Mouse (Mus musculus) testis, adult 2 months (tissue): ENCODE measurements around the gene Nfe2l1. TPM values are rescaled to one million over a fixed set of nuclear protein-coding genes. Genes with fewer than 3 reads are reported as not detected.

ENCODE experiments used
- H3K27ac ChIP-seq: fragments of 200-500 bp; 2 replicates; pipeline ENCODE4 v1.5.1; 2012; ENCODE audit warnings: low read depth, low read length; ENCODE audit not compliant: control insufficient read depth, insufficient read depth
- H3K27me3 ChIP-seq: fragments of 200-500 bp; 2 replicates; pipeline ENCODE4 v1.6.1; 2012; ENCODE audit warnings: mild to moderate bottlenecking, low read length, moderate library complexity; ENCODE audit not compliant: control insufficient read depth, insufficient read depth
- H3K36me3 ChIP-seq: fragments of 200-500 bp; 2 replicates; pipeline ENCODE4 v1.6.1; 2012; ENCODE audit warnings: mild to moderate bottlenecking, low read length; ENCODE audit not compliant: control insufficient read depth, insufficient read depth
- H3K4me1 ChIP-seq: fragments of 200-500 bp; 2 replicates; pipeline ENCODE4 v1.6.1; 2012; ENCODE audit warnings: low read length; ENCODE audit not compliant: control insufficient read depth, insufficient read depth
- H3K4me3 ChIP-seq: fragments of 200-500 bp; 2 replicates; pipeline ENCODE4 v1.5.1; 2012; ENCODE audit warnings: low read depth, mild to moderate bottlenecking, low read length, moderate library complexity, mixed read lengths; ENCODE audit not compliant: control insufficient read depth
- CTCF ChIP-seq: fragments of 200-500 bp; IDR thresholded peaks from 2 replicates; pipeline ENCODE4 v1.5.1; 2012; ENCODE audit warnings: low read depth, mild to moderate bottlenecking, inconsistent platforms, low read length, moderate library complexity; ENCODE audit not compliant: control insufficient read depth, insufficient read depth, insufficient replicate concordance
- POLR2A ChIP-seq: fragments of 200-500 bp; IDR thresholded peaks from 2 replicates; pipeline ENCODE4 v1.6.1; 2012; ENCODE audit warnings: low read depth, mild to moderate bottlenecking, inconsistent platforms, low read length, moderate library complexity; ENCODE audit not compliant: control insufficient read depth
- polyA plus RNA-seq: library from polyadenylated mRNA; depleted of rRNA; stranded (reverse); fragments of >200 nt; gene quantifications from 2 replicates; pipeline ENCODE4 v1.2.3, GENCODE M21; 2012

The Nfe2l1 gene
- polyA plus RNA-seq, 1 experiment = 59.1 TPM

GRCm38 (mm10) chr11:96809562-96810235 lies 20.1 kb downstream of the Nfe2l1 start:
- no peaks in the 10 kb centered on the region for H3K27me3 ChIP-seq
- no peak overlapping the region for H3K27ac ChIP-seq
- H3K4me3 ChIP-seq = no peak overlapping the region
- peaks cover 2% of the 10 kb centered on the region for H3K36me3 ChIP-seq
- no peaks in the 10 kb centered on the region for H3K4me1 ChIP-seq
- TF ChIP-seq POLR2A (no peak), CTCF (no peak)

DNA sequence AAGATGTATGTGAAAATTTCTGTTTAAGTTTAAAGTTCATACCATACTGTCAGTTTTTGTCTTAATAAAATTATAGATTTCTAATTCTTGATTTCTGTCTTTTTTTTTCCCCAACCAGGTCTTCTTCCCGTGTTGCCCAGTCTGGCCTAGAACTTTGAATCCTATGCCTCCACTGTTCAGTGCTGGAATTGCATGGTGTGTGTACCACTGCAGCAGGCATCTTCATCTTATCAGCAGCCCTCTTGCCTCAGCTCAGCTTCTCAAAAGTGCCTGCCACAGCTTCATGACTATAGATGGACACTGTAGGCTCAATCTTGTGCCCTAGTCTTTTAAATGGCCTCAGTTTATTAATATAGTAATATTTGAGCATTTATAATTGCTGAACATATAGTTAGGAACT lies 21.7 kb downstream of the Nfe2l1 start:
- no peak overlapping the region for H3K4me3 ChIP-seq
- no peak overlapping the region for H3K27ac ChIP-seq
- peaks cover 4% of the 10 kb centered on the region for H3K36me3 ChIP-seq
- no peaks in the 10 kb centered on the region for H3K27me3 ChIP-seq
- no peaks in the 10 kb centered on the region for H3K4me1 ChIP-seq
- TF ChIP-seq CTCF = no peak
- TF ChIP-seq POLR2A = no peak

- H3K4me3 ChIP-seq = no peak overlapping the region
- no peak for TF ChIP-seq POLR2A
- TF ChIP-seq CTCF = no peak
- H3K4me1 ChIP-seq = no peaks in the 10 kb centered on the region
- no peak overlapping the region for H3K27ac ChIP-seq
- no peaks in the 10 kb centered on the region for H3K27me3 ChIP-seq
- H3K36me3 ChIP-seq = peaks cover 7% of the 10 kb centered on the region
These were observed 24.2 kb downstream of the Nfe2l1 start for GRCm38 (mm10) chr11:96805606-96806005.

DNA sequence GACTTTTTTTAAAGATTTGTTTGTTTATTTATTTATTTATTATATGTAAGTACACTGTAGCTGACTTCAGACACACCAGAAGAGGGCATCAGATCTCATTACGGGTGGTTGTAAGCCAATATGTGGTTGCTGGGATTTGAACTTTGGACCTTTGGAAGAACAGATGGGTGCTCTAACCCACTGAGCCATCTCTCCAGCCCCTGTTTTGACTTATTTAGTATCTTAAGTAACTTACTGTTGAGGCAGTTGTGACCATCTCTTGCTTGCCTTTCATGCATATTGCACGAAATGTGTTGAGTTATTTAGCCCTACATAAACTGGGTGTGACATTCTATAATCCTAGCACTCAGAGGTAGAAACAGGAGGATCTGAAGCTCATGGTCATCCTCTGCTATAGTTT lies 30.3 kb downstream of the Nfe2l1 start:
- TF ChIP-seq POLR2A (no peak), CTCF (no peak)
- Histone ChIP-seq H3K27ac (no peak overlapping the region), H3K27me3 (no peaks in the 10 kb centered on the region), H3K4me1 (no peaks in the 10 kb centered on the region; the same call in 1 of the 2 replicates), H3K36me3 (peaks cover 5% of the 10 kb centered on the region), H3K4me3 (no peak overlapping the region)

- Histone ChIP-seq H3K4me1 (no peaks in the 10 kb centered on the region; the same call in 1 of the 2 replicates), H3K4me3 (no peak overlapping the region), H3K27ac (no peak overlapping the region), H3K27me3 (no peaks in the 10 kb centered on the region), H3K36me3 (no peaks in the 10 kb centered on the region; the same call in none of the 2 replicates)
- TF ChIP-seq CTCF (no peak), POLR2A (no peak)
These were observed 33.2 kb downstream of the Nfe2l1 start for GRCm38 (mm10) chr11:96796586-96796985.

- TF ChIP-seq POLR2A (no peak), CTCF (no peak)
- H3K4me1 ChIP-seq = no peaks in the 10 kb centered on the region; the same call in 1 of the 2 replicates
- no peaks in the 10 kb centered on the region for H3K27me3 ChIP-seq
- no peak overlapping the region for H3K27ac ChIP-seq
- no peaks in the 10 kb centered on the region; the same call in none of the 2 replicates for H3K36me3 ChIP-seq
- no peak overlapping the region for H3K4me3 ChIP-seq
These were observed 33.7 kb downstream of the Nfe2l1 start for GRCm38 (mm10) chr11:96796081-96796480.

GRCm38 (mm10) chr11:96795491-96795890 lies 34.3 kb downstream of the Nfe2l1 start:
- H3K27me3 ChIP-seq = no peaks in the 10 kb centered on the region
- no peak for TF ChIP-seq CTCF
- no peak for TF ChIP-seq POLR2A
- H3K36me3 ChIP-seq = peaks cover 1% of the 10 kb centered on the region
- no peak overlapping the region for H3K27ac ChIP-seq
- peaks cover 2% of the 10 kb centered on the region for H3K4me1 ChIP-seq
- H3K4me3 ChIP-seq = no peak overlapping the region
